10 mouse cellular contexts compared by ENCODE assay signal in the genomic region with DNA sequence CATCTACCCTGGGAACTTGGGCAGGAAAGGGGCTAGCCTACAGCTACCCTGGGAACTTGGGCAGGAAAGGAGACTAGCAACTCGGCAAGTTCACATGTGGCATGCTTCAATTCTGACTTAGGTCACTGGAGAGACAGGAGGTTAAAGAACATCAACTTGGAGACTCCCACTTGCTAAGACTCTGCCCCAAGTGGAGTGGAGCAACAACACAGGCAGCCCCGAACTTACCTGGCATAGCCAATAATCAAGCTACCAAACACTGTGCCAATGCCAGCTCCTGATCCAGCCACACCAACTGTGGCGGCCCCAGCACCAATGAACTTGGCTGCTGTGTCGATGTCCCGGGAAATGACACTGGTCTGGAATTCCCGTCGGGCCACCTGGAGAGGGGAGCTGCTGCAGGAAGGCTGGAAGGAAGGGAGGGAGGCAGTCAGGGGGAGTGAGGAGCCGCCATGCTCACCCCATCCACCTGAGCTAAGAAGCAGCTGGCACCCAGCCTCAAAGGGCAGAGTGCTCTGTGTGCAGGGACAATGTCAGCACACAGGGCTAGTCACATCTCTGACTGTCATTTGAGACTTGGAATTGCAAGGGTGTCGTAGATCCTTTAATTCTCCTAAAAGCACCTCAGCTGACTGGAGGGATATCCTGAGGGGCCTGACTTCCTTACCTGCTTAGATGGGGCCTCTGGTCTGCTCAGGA. TPM values are rescaled to one million over a fixed set of nuclear protein-coding genes. Genes with fewer than 3 reads are reported as not detected.
A peak's percentile ranks its signal among the peaks of the same experiment; 100 is the strongest.
DNase-seq lines count a peak whose midpoint lies in the region; ATAC-seq lines count a peak whose summit lies in the region.
"Had no signal": no experiment of that assay in that cellular context is flagged by ENCODE, and none has a peak within 500 bp of the region (broad histone marks: within the 10 kb centered on the region; RNA-seq: fewer than 3 reads in every experiment).

No protein-coding gene starts in this region.

- 0 out of 2 replicates have a peak overlapping the region, but pooled peaks have one; percentile 94 for H3K27ac ChIP-seq in heart, embryonic 10.5 days
- no peak overlapping the region for H3K27ac ChIP-seq in intestine, embryonic 15.5 days
- no peak overlapping the region for H3K27ac ChIP-seq in midbrain, embryonic 15.5 days

- H3K9me3 ChIP-seq in heart, embryonic 10.5 days, result no peaks in the 10 kb centered on the region
- no peaks in the 10 kb centered on the region for H3K9me3 ChIP-seq in intestine, embryonic 15.5 days
- H3K9me3 ChIP-seq in midbrain, embryonic 15.5 days, result no peaks in the 10 kb centered on the region

- WGBS in heart, embryonic 10.5 days, result 74% methylated on average over 9 of the region's 9 CpGs
- 79% methylated on average over 9 of the region's 9 CpGs for WGBS in intestine, embryonic 15.5 days
- WGBS in midbrain, embryonic 15.5 days, result 89% methylated on average over 9 of the region's 9 CpGs

- peaks cover 28% of the 10 kb centered on the region for H3K4me1 ChIP-seq in heart, embryonic 10.5 days
- H3K4me1 ChIP-seq in intestine, embryonic 15.5 days (replicated peaks), result peaks cover 8% of the 10 kb centered on the region; the same call in 1 of the 2 replicates
- H3K4me1 ChIP-seq in midbrain, embryonic 15.5 days, result peaks cover 22% of the 10 kb centered on the region

- ATAC-seq in intestine, embryonic 15.5 days, result no peak
- ATAC-seq in midbrain, embryonic 15.5 days (replicated peaks), result no peak
- no peak for ATAC-seq in granulocyte monocyte progenitor cell, adult 5-6 weeks (replicated peaks; ENCODE audit: poor library complexity, severe bottlenecking)

- H3K4me2 ChIP-seq in intestine, embryonic 15.5 days (replicated peaks), result peak overlapping the region; percentile 74
- H3K4me2 ChIP-seq in midbrain, embryonic 15.5 days, result peak overlapping the region; percentile 86; the same call in 1 of the 2 replicates

- H3K36me3 ChIP-seq in heart, embryonic 10.5 days, result peaks cover 39% of the 10 kb centered on the region
- no peaks in the 10 kb centered on the region for H3K36me3 ChIP-seq in intestine, embryonic 15.5 days
- H3K36me3 ChIP-seq in midbrain, embryonic 15.5 days (replicated peaks), result peaks cover 7% of the 10 kb centered on the region; the same call in 1 of the 2 replicates

- no peak for DNase-seq in heart, embryonic 10.5 days (ENCODE audit: low spot score)
- no peak for DNase-seq in heart, adult 8-10 months (ENCODE audit: low spot score)
- DNase-seq in cerebellum, postnatal 25 days, result peak; percentile 34 to 57
- DNase-seq in c-Kit-positive CD71-positive TER-119-positive erythroid progenitor cells, embryonic 14.5 days (ENCODE audit: low spot score), result no peak
- DNase-seq in spleen, postnatal 10 days (ENCODE audit: low spot score in 2 of 2), result no peak
- DNase-seq: thymus, postnatal 36 days had no signal

- H3K9ac ChIP-seq in intestine, embryonic 15.5 days, result no peak overlapping the region
- H3K9ac ChIP-seq in midbrain, embryonic 15.5 days, result no peak overlapping the region

- H3K27me3 ChIP-seq in heart, embryonic 10.5 days (ENCODE audit: insufficient read depth, poor library complexity, severe bottlenecking), result no peaks in the 10 kb centered on the region
- H3K27me3 ChIP-seq in intestine, embryonic 15.5 days (replicated peaks), result no peaks in the 10 kb centered on the region
- no peaks in the 10 kb centered on the region for H3K27me3 ChIP-seq in midbrain, embryonic 15.5 days (replicated peaks)

- H3K4me3 ChIP-seq in heart, embryonic 10.5 days, result peak overlapping the region; percentile 84
- peak overlapping the region; percentile 80; the same call in 1 of the 2 replicates for H3K4me3 ChIP-seq in intestine, embryonic 15.5 days (replicated peaks)
- H3K4me3 ChIP-seq in midbrain, embryonic 15.5 days, result no peak overlapping the region; the same call in 1 of the 2 replicates

RNA-seq across cellular contexts. Expression of a gene that starts 2.0 kb away (rescaled TPM):
- 1,240 and 1,624 TPM in 2 replicates for polyA plus RNA-seq in heart, embryonic 10.5 days (2016; fragmentation: Nextera tagmentation; extraction: Ambion mirVana)
- total RNA-seq in heart, adult 8-10 months (2022), result 1,000 to 10,000 TPM; 3,689 to 3,785 (median 3,746) TPM
- 930 and 1,145 TPM in 2 replicates for polyA plus RNA-seq in intestine, embryonic 15.5 days (2015; fragmentation: Nextera tagmentation; extraction: Ambion mirVana)
- polyA plus RNA-seq in midbrain, embryonic 15.5 days (2015; fragmentation: Nextera tagmentation; extraction: Ambion mirVana), result 546 and 607 TPM in 2 replicates
- total RNA-seq in granulocyte monocyte progenitor cell, adult 5-6 weeks (2014; fragmentation: Nextera tagmentation), result 618 and 720 TPM in 2 replicates
- total RNA-seq in granulocyte monocyte progenitor cell, adult 5-6 weeks (2017), result 72.3 and 102 TPM in 2 replicates

RNA-seq across cellular contexts. Expression of a gene that starts 8.3 kb away (rescaled TPM):
- 35.2 and 44.4 TPM in 2 replicates for polyA plus RNA-seq in heart, embryonic 10.5 days (2016; fragmentation: Nextera tagmentation; extraction: Ambion mirVana)
- 10 to 100 TPM; 28.1 to 32.7 (median 30.7) TPM for total RNA-seq in heart, adult 8-10 months (2022)
- 35.3 and 37.1 TPM in 2 replicates for polyA plus RNA-seq in intestine, embryonic 15.5 days (2015; fragmentation: Nextera tagmentation; extraction: Ambion mirVana)
- polyA plus RNA-seq in midbrain, embryonic 15.5 days (2015; fragmentation: Nextera tagmentation; extraction: Ambion mirVana), result 41.4 and 44.0 TPM in 2 replicates
- total RNA-seq in granulocyte monocyte progenitor cell, adult 5-6 weeks (2014; fragmentation: Nextera tagmentation), result 29.1 and 34.1 TPM in 2 replicates
- total RNA-seq in granulocyte monocyte progenitor cell, adult 5-6 weeks (2017), result 17.2 and 20.8 TPM in 2 replicates

RNA-seq across cellular contexts. Expression of a gene that starts 38.3 kb away (rescaled TPM):
- polyA plus RNA-seq in heart, embryonic 10.5 days (2016; fragmentation: Nextera tagmentation; extraction: Ambion mirVana), result 0.13 TPM in 1 of 2 replicates, not detected in the other
- total RNA-seq in heart, adult 8-10 months (2022), result under 1 TPM in 1 of 4 experiments, not detected in 3; 0.29 TPM
- not detected in 2 replicates for polyA plus RNA-seq in intestine, embryonic 15.5 days (2015; fragmentation: Nextera tagmentation; extraction: Ambion mirVana)
- not detected in 2 replicates for polyA plus RNA-seq in midbrain, embryonic 15.5 days (2015; fragmentation: Nextera tagmentation; extraction: Ambion mirVana)
- total RNA-seq in granulocyte monocyte progenitor cell, adult 5-6 weeks (2014; fragmentation: Nextera tagmentation), result not detected in 2 replicates
- not detected in 2 replicates for total RNA-seq in granulocyte monocyte progenitor cell, adult 5-6 weeks (2017)
- total RNA-seq: common myeloid progenitor, adult 5-6 weeks had no signal

RNA-seq across cellular contexts. Expression of a gene that starts 38.8 kb away (rescaled TPM):
- 88.3 and 102 TPM in 2 replicates for polyA plus RNA-seq in heart, embryonic 10.5 days (2016; fragmentation: Nextera tagmentation; extraction: Ambion mirVana)
- total RNA-seq in heart, adult 8-10 months (2022), result 10 to 100 TPM; 41.5 to 49.4 (median 46.7) TPM
- 96.3 and 105 TPM in 2 replicates for polyA plus RNA-seq in intestine, embryonic 15.5 days (2015; fragmentation: Nextera tagmentation; extraction: Ambion mirVana)
- polyA plus RNA-seq in midbrain, embryonic 15.5 days (2015; fragmentation: Nextera tagmentation; extraction: Ambion mirVana), result 137 TPM in 2 replicates
- 88.7 and 94.9 TPM in 2 replicates for total RNA-seq in granulocyte monocyte progenitor cell, adult 5-6 weeks (2014; fragmentation: Nextera tagmentation)
- total RNA-seq in granulocyte monocyte progenitor cell, adult 5-6 weeks (2017), result 37.0 and 44.1 TPM in 2 replicates

RNA-seq across cellular contexts. Expression of a gene that starts 49.1 kb away (rescaled TPM):
- polyA plus RNA-seq in heart, embryonic 10.5 days (2016; fragmentation: Nextera tagmentation; extraction: Ambion mirVana), result not detected in 2 replicates
- total RNA-seq in heart, adult 8-10 months (2022), result not detected
- 4.9 and 5.8 TPM in 2 replicates for polyA plus RNA-seq in intestine, embryonic 15.5 days (2015; fragmentation: Nextera tagmentation; extraction: Ambion mirVana)
- not detected in 2 replicates for polyA plus RNA-seq in midbrain, embryonic 15.5 days (2015; fragmentation: Nextera tagmentation; extraction: Ambion mirVana)
- total RNA-seq in granulocyte monocyte progenitor cell, adult 5-6 weeks (2014; fragmentation: Nextera tagmentation), result not detected in 2 replicates
- total RNA-seq in granulocyte monocyte progenitor cell, adult 5-6 weeks (2017), result not detected in 2 replicates
- total RNA-seq: common myeloid progenitor, adult 5-6 weeks had no signal

Comparison
In these comparisons a context has a peak if more than half of its experiments do, and no peak if none do; other contexts are left out.
1. DNase-seq: peak in cerebellum, postnatal 25 days (2 of 2); none in heart, embryonic 10.5 days (single experiment), heart, adult 8-10 months (single experiment), c-Kit-positive CD71-positive TER-119-positive erythroid progenitor cells, embryonic 14.5 days (single experiment) and spleen, postnatal 10 days (0 of 2).